Mouse (Mus musculus): ENCODE results near the gene Aif1.
"Not testable (repeated sequence)": the region's sequence is repeated elsewhere in the genome, so short reads cannot be mapped to it uniquely, and the experiment has no call there.

Gene Aif1

DNA sequence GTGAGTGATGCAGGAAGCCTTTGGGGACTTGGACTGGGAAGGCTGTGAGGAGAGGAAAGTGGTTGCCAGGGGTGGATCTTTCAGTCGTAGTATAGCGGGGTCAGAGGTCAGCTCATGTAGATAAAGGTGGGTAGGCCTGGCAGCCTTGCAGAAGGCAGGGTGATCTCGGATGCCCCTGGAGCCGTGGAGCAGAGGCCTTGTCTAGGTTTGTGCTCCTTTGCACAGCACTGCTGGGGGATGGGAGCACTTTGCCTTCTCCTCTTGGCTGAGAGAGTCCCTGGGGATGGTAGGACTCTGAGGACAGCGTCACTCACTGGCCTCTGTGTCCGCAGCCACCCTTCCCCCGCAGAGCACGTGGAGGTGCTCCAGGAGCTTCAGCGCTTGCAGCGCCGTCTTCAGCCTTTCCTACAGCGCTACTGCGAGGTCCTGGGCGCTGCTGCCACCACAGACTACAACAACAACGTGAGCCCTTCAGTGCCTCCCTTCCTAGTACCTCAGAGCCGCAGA is 35.3 kb downstream of the Aif1 start:
- no peak for DNase-seq

DNA sequence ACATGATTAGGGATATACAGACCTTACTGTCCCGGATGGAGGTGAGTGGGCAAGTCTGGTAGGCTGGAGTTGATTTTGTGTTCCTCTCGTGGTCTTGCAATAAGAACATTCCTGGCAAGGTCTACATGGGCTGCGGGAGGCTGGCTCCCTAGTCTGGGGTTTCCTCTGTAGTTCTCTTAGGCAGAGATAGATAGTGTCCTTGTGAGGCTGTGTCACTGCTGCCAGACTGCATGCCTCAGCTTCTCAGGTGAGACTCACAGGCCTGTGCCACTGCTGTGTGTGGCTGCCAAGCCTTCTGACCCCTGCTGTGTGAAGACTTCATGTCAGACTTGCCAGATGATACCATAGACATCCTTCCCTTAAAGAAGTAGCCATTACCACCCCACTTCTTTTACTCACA is 36.6 kb downstream of the Aif1 start:
- DNase-seq: no peak

DNA sequence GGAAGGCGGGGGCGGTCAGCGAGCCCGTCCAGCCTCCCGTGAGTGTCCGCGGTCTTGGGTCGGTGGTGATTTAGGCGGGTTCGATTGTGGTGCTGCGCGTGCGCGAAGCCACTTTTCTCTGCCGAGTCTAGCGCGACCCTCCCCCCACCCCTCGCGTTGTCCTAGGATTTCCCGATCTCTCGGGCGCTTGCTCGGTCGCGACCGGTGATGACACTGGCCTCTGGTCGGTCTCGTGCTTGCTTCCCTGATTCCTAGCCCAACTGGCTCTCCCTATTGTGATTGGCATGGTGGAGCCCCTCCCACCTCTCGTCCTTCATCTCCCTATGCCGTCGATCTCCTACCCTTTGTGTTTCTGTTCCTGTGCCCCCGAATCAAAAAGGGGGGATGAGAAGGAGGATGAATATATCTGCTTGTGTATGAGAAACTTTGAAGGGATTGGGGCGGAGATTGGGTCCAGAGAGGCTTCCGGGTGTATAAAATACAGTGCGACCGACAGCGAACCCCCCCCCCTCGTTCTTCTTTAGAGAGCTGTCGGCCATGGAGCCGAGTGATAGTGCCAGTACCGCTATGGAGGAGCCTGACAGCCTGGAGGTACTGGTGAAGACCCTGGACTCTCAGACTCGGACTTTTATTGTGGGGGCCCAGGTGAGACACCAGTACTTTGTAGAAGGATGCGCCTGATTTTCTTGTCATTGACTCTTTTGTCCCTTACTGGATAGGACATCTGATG is 40.1 kb downstream of the Aif1 start:
- peak; percentile 87 for DNase-seq

DNA sequence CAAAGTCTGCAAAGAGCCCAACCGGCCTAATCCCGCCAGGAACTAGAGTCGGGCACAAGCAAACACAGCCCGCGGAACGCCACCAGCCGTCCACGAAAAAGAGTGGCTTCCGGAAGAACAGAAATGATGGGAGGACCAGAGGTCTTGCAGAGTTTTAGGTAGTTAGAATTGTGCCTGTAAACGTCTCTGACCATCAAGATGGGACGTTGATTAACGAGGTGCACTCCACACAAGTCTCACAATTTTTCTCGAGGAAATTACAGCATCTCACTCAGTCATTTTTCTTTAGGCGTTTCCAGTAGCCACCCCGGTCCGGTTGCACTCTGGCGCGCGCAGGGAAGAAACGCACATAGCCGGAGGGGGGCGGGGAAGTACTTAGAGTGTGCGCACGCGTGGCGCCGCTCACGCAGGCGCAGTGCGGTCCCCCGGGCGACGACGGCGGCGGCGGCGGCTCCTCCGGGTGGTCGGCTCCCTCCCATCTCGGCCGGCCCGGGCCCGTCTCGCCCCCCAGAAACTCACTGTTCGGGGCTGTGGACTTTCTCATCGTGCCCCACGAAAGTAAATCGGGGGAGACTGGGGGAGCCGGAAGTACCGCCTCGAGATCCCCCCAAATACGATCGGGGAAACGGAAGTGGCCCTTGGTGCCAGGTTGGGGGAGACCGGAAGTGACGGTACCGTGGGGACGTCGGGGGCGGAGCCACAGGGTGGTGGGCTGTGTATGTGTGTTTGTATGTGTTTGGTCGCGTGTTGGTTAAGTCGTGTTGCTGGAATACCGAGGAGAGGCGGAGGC is 40.9 kb downstream of the Aif1 start, which contains the start of gene Bag6:
Gene Bag6, plus strand, starts transcription at position 378 of the 790 bp plus-strand sequence.
- DNase-seq: peak; percentile 98

DNA sequence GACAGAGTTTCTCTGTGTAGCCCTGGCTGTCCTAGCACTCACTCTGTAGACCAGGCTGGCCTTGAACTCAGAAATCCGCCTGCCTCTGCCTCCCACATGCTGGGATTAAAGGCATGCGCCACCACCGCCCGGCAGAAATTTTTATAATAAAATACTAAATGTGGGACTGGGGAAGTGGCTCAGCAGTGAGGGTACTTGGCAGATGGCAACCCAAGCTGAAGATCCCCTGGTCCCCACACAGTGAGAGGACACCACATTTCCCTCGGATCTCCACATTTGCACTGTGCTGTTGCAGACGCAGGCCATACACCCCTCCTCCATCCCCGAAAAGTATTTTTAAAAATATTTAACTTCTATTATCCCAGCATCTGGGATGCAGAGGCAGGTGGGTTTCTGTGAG is 42.4 kb downstream of the Aif1 start:
- no peak for DNase-seq

DNA sequence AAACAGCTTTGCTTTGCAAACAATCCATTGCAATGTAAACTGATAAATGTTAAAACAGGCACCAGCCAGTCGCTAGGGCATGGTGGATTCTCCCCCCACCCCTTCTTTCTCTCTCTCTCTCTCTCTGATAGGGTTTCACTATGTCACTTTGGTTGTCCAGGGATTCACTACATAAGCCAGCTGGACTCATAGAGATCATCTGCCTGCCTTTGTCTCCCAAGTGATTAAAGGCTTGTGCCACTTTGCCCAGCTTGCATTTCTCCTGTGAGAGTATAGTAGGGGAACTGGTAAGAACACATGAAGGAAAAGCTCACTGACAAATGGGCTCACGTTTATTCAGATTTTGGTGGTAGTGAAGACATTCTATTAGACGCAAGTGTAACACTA is 43.7 kb downstream of the Aif1 start:
- DNase-seq: no peak

DNA sequence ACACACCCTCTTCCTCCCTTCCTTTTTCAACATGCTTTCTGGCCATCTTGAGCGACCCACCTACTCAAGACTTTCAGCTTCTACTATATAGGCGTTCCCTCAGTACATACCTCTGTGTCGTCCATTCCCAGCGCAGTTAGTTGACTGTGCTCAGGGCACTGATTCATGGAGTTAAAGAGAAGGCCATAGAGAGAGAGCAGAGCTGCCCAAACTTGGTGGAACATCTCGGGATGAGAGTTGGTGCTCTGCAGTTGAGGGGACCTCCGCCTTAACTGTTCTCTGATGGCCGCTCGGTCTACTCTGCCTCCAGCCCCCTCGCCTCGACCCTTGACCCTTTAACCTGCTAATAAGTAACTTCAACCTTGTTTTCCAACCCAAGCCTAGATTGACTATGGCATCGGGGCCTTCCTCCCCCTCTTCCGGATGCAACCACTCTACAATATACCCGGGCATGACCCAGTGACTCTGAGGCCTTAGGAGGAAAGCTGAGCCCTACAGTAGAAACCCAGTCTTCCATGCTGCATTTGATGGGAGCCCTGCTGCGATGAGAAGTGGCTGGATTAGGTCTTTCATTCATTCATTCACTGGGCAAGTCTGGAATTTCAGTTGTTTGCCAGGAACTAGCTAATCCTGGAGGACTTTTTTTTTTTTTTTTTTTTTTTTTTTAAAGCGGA is 44.2 kb downstream of the Aif1 start, which contains the start of gene Apom:
Gene Apom, minus strand, starts transcription at position 551 of the 674 bp plus-strand sequence.
- no peak for DNase-seq

DNA sequence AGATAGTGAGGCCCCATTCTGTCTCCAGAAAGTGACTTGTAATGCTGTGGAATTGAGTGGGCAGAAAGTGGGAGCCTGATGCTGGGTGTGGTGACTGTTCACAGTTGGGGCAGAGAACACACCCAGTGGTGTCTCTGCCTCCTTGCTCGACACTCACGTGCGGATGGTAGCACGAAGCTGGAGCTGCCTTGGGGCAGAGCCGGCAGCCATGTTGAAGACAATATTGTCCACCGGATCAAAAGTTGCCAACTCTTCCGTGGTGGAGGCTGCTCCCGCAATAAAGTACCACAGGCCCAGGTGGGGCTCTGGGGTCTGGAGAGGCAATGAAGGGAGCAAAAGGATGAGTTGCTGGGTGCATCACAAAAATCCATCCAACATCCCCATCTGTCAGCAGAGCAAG is 44.8 kb downstream of the Aif1 start:
- DNase-seq: no peak

DNA sequence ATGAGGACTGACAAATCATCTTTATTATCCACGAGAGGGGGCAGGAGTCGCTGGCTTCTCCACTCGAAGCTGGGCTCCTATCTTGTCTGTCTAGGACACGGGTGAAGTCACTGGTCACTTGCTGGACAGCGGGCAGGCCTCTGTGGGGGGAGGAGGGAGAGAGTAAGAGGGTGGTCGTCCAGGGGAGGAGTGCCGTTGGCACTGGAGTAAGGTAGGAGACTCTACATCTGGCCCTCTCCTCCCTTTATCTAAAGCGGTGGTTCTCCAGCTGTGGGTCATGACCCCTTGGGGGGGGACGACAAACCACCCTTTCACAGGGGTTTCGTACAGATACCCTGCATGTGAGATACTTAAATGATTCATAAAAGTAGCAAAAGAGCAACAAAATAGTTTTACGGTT is 46.9 kb downstream of the Aif1 start:
- no peak for DNase-seq

DNA sequence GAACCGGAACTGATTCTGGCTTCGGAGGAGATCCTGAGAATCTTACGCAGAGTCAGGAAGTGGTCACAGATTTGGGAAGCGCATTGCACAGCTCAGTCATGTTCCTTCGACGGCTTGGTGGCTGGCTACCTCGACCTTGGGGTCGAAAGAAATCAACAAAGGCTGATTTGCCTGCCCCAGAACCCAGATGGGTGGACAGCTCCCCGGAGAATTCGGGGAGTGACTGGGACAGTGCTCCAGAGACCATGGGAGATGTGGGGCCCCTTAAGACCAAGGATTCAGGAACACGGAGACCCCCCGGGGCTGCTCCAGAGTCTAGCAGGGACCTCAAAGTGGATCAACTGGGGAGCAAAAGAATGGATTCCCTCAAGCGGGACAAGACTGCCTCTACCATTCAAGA is 48.9 kb downstream of the Aif1 start:
- DNase-seq: no peak

DNA sequence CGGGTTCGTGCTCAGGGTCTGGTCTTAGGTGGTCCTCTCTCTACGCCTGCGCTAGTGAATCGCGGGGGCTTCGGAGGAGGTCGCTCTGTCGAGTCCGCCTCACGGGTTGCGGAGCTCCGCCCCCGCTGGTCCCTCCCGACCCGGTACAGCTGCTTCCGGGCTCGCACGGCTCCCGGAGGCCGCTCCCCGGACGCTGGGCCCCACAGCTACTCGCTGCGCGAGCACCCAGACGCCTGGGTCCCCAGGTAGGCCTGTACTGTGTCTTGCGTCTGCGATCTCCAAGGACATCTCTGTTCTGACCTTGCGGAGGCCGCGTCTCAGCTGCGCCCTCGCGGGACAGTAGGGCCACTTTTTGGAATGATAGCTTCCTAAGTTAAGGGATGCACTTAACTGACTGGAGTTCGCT is 49.7 kb downstream of the Aif1 start, which contains the start of gene D17H6S53E:
Gene D17H6S53E, plus strand, starts transcription at position 168 of the 406 bp plus-strand sequence.
- DNase-seq: peak; percentile 88

DNA sequence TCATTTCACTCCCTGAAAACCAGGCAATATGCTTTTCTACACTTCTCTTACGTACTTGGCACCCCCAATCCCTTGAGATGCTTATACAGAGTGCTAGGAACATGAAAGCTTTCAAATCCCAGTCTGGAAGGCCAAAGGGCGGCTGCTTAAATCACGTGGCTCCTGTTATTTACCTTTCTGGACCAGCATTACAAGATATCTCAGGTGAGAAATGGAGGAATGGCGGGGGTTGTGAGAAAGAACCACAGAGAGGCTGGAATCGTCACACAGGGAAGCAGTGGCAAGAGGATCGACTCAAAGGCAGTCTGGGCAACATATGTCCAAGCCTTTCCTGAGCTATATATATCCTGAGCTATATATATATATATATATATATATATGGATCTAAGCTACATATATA is 50.3 kb downstream of the Aif1 start:
- DNase-seq: no peak

DNA sequence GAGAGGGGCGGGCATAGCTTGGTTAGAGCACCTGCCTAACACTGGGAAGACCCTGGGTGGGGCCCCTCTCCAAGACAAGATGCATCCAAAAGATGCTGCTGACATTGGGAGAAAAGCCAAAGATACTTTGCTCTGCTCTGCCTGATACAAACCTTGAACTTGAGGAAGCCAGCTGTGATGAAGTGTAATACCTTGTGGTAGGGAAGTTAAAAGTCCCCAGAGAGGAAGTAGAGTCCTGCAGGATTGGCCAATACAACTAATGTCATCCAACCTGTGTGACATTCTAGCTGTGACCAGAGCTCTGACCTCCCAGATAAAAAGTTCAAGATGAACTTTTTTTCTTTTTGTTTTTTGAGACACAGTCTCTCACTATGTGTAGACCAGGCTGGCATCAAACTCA is 50.8 kb downstream of the Aif1 start:
- no peak for DNase-seq

DNA sequence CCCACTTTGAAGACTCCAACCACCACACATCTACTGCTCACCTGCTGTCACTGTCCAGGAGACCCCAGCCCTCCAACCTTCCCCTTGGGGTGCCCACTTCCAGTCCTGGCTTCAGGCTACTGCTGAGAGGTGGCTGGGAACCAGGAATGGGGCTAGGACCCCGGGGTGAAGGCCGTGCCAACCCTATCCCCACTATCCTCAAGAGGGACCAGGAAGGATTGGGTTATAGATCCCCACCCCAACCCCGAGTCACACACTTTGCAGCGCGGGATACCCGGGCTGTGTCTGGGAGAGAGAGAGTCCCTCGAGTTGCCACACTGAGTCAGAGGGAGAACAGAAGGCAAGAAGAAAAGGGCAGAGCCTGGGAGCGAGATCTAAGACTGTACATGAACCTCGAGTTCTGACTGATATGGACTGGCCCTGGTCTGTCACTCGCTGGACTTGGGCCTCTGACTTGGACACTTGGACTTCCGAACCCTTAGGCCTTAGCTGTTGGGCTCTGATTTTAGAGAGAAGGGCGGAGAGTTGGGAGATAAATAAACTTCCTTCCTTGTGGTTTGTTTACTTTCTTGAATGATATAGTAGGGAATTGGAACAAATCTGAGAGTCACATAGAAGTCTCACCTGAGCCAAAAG is 51.5 kb downstream of the Aif1 start:
- DNase-seq: not testable (repeated sequence)

DNA sequence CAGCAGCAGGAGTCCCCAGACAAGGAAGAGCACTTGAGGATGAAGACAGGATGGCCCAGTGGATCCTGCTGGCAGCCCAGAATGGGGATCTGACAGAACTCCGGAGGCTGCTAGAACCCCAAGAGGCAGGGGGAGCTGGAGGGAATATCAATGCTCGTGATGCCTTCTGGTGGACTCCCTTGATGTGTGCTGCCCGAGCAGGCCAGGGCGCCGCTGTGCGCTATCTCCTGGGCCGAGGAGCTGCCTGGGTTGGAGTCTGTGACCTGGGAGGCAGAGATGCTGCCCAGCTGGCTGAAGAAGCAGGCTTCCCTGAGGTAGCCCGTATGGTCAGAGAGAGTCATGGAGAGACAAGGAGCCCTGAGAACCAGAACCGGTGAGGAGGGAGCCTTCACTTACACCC is 52.6 kb downstream of the Aif1 start:
- DNase-seq: not testable (repeated sequence)

DNA sequence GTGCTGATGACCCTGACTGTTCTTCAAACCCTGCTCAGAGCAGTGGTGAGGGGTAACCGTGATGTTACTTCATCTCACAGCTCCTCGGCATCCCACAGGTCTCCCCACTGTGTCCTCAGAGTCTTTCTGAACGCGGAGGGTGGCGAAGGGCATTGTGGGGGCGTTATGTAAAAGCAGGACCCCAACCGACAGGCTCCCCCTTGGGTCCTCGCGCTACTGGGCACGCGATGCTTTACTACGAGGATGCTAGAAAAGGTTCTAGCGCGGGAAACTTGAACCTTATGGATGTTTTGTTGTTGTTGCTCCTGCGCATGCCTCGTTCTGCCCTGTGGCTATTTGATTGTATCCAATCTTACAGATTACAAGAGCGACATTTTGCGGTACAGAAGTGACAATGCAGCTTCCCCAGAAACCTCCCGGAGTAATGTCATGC is 54.0 kb downstream of the Aif1 start, which contains the start of gene Csnk2b:
Gene Csnk2b, minus strand, starts transcription at position 183 of the 433 bp plus-strand sequence.
- DNase-seq: peak; percentile 79

DNA sequence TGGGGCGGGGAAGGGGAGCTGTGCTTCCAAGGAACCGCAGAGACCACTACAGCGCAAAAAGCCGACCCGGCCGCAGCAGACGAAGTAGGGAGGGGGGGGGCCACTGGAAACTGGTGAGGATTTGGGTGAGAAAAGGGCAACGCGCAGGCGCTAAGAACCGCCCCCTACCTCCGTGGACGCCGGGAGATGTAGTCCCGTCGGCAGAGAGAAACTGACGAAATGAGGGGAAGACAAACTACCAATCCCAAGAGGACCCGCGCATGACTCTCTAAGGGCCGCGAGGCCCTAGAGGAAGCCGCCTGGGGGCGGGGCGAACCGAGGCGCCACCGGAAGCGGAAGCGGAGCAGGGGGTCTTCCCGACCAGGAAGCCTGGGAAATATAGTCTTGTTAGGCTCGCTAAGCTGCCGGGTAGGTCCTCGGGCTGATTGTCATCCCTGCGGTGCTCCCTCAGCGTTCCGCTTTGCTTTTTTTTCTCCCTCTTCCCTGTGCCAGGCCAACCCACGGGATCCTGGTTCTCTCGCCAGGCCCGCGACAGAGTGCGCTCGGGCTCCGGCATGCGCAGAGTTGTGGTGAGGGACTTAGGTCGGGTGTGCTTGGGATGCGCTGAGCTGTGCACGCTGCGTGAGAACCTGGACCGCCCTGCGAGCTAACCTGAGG is 54.6 kb downstream of the Aif1 start, which contains the start of gene Gpank1:
Gene Gpank1, plus strand, starts transcription at position 313 of the 657 bp plus-strand sequence.
- DNase-seq: peak; percentile 100
